In the genomic region with DNA sequence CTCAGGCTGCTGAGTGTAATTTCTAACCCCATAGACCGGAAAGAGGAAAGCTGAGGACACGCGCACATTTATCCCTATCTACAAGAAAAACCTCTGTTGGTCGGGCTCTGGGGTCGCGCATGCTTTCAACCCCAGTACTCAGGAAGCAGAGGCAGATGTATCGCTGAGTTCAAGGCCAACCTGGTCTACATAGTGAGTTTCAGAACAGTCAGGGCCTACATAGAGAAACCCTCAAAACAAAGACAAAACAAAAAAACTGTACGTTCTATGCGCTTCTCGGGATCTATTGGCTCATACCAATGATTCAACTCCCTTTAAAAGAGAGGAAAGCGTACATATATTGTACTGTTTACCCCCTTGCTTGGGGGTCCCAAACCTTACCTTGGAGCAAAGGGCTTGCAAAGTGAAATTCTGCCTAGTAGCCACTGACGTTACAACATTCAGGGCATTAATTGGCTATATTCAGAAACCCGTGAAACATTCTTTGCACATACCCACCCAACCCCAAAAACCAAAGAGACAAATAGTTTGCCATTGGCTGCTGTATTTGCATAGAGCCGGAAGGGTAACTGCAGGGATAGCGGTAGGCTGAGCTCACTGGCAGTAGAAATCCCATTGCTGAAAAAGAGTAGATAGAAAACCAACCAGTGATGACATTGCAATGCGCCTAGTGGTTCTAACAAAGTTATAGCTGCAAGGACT, we compare ENCODE assay signal across 8 mouse cellular contexts. TPM values are rescaled to one million over a fixed set of nuclear protein-coding genes. Genes with fewer than 3 reads are reported as not detected.
DNase-seq lines count a peak whose midpoint lies in the region; ATAC-seq lines count a peak whose summit lies in the region.
"Had no signal": no experiment of that assay in that cellular context is flagged by ENCODE, and none has a peak within 500 bp of the region (broad histone marks: within the 10 kb centered on the region; RNA-seq: fewer than 3 reads in every experiment).

No protein-coding gene starts in this region.

- H3K27me3 ChIP-seq in lung, embryonic 15.5 days, result no peaks in the 10 kb centered on the region
- H3K27me3 ChIP-seq in embryonic facial prominence, embryonic 12.5 days, result no peaks in the 10 kb centered on the region
- H3K27me3 ChIP-seq in limb, embryonic 10.5 days (ENCODE audit: low read depth, poor library complexity, severe bottlenecking), result no peaks in the 10 kb centered on the region
- no peaks in the 10 kb centered on the region for H3K27me3 ChIP-seq in splenic B cell, adult 2 months (ENCODE audit: control insufficient read depth, insufficient read depth, low read length, poor library complexity, severe bottlenecking)

- peak overlapping the region; percentile 58 for H3K4me2 ChIP-seq in lung, embryonic 15.5 days
- peak overlapping the region; percentile 47 for H3K4me2 ChIP-seq in embryonic facial prominence, embryonic 12.5 days (replicated peaks)

- WGBS in lung, embryonic 15.5 days, result 33% methylated on average over 16 of the region's 16 CpGs
- WGBS in embryonic facial prominence, embryonic 12.5 days, result 49% methylated on average over 16 of the region's 16 CpGs
- 49% methylated on average over 16 of the region's 16 CpGs for WGBS in limb, embryonic 10.5 days

- no peak for DNase-seq in lung, adult 18-20 months
- no peak for DNase-seq in limb, embryonic 10.5 days (ENCODE audit: low spot score)
- peak; percentile 63 for DNase-seq in splenic B cell, adult 2 months (ENCODE audit: low read depth, low spot score)
- no peak for DNase-seq in adrenal gland, postnatal 36 days
- DNase-seq in embryo, embryonic 10 days (ENCODE audit: low spot score), result no peak

- H3K27ac ChIP-seq in lung, embryonic 15.5 days, result peak overlapping the region; percentile 98
- H3K27ac ChIP-seq in embryonic facial prominence, embryonic 12.5 days, result peak overlapping the region; percentile 71
- H3K27ac ChIP-seq in limb, embryonic 10.5 days, result peak overlapping the region; percentile 90

- H3K4me3 ChIP-seq in lung, embryonic 15.5 days, result peak overlapping the region; percentile 82
- H3K4me3 ChIP-seq in embryonic facial prominence, embryonic 12.5 days, result peak overlapping the region; percentile 60
- peak overlapping the region; percentile 68 for H3K4me3 ChIP-seq in limb, embryonic 10.5 days

- peaks cover 25% of the 10 kb centered on the region for H3K4me1 ChIP-seq in lung, embryonic 15.5 days
- H3K4me1 ChIP-seq in embryonic facial prominence, embryonic 12.5 days, result peaks cover 10% of the 10 kb centered on the region; the same call in 1 of the 2 replicates
- peaks cover 11% of the 10 kb centered on the region; the same call in 1 of the 2 replicates for H3K4me1 ChIP-seq in limb, embryonic 10.5 days

- H3K36me3 ChIP-seq in lung, embryonic 15.5 days, result peaks cover 18% of the 10 kb centered on the region
- peaks cover 10% of the 10 kb centered on the region; the same call in 1 of the 2 replicates for H3K36me3 ChIP-seq in embryonic facial prominence, embryonic 12.5 days
- peaks cover 29% of the 10 kb centered on the region for H3K36me3 ChIP-seq in limb, embryonic 10.5 days
- H3K36me3 ChIP-seq in splenic B cell, adult 2 months (ENCODE audit: control insufficient read depth, insufficient read depth, low read length, poor library complexity, severe bottlenecking), result peaks cover 6% of the 10 kb centered on the region

- 0 out of 2 replicates have a peak overlapping the region, but pooled peaks have one; percentile 12 for H3K9ac ChIP-seq in lung, embryonic 15.5 days
- H3K9ac ChIP-seq in embryonic facial prominence, embryonic 12.5 days, result peak overlapping the region; percentile 5; the same call in 1 of the 2 replicates

- no peaks in the 10 kb centered on the region for H3K9me3 ChIP-seq in lung, embryonic 15.5 days
- no peaks in the 10 kb centered on the region for H3K9me3 ChIP-seq in embryonic facial prominence, embryonic 12.5 days
- H3K9me3 ChIP-seq in limb, embryonic 10.5 days (replicated peaks), result no peaks in the 10 kb centered on the region

- ATAC-seq in lung, embryonic 15.5 days (ENCODE audit: borderline replicate concordance, extremely low read depth, low FRiP score, low TSS enrichment), result no peak
- no peak for ATAC-seq in embryonic facial prominence, embryonic 12.5 days (ENCODE audit: insufficient number of reproducible peaks, insufficient read depth, low FRiP score, low TSS enrichment)

RNA-seq across cellular contexts. Expression of gene Rab4b, which starts 0.7 kb away (rescaled TPM):
- polyA plus RNA-seq in lung, embryonic 15.5 days (2015; fragmentation: Nextera tagmentation; extraction: Ambion mirVana), result 71.4 and 71.6 TPM in 2 replicates
- polyA plus RNA-seq in embryonic facial prominence, embryonic 12.5 days (2016; fragmentation: Nextera tagmentation; extraction: Ambion mirVana), result 63.9 and 71.4 TPM in 2 replicates
- polyA plus RNA-seq in limb, embryonic 10.5 days (2016; fragmentation: Nextera tagmentation; extraction: Ambion mirVana), result 59.8 and 67.0 TPM in 2 replicates
- total RNA-seq in adrenal gland, postnatal 36 days (2021), result 10 to 100 TPM; 50.9 to 59.0 TPM

RNA-seq across cellular contexts. Expression of gene Gm21983, which starts 1.5 kb away (rescaled TPM):
- polyA plus RNA-seq in lung, embryonic 15.5 days (2015; fragmentation: Nextera tagmentation; extraction: Ambion mirVana), result 2.4 and 3.5 TPM in 2 replicates
- 0.49 and 0.67 TPM in 2 replicates for polyA plus RNA-seq in embryonic facial prominence, embryonic 12.5 days (2016; fragmentation: Nextera tagmentation; extraction: Ambion mirVana)
- polyA plus RNA-seq in limb, embryonic 10.5 days (2016; fragmentation: Nextera tagmentation; extraction: Ambion mirVana), result 0.81 TPM in 1 of 2 replicates, not detected in the other
- not detected for total RNA-seq in adrenal gland, postnatal 36 days (2021)
- total RNA-seq: common myeloid progenitor, adult 5-6 weeks had no signal

RNA-seq across cellular contexts. Expression of gene Mia, which starts 1.6 kb away (rescaled TPM):
- polyA plus RNA-seq in lung, embryonic 15.5 days (2015; fragmentation: Nextera tagmentation; extraction: Ambion mirVana), result 150 and 170 TPM in 2 replicates
- polyA plus RNA-seq in embryonic facial prominence, embryonic 12.5 days (2016; fragmentation: Nextera tagmentation; extraction: Ambion mirVana), result 38.8 and 50.4 TPM in 2 replicates
- polyA plus RNA-seq in limb, embryonic 10.5 days (2016; fragmentation: Nextera tagmentation; extraction: Ambion mirVana), result 1.1 and 5.0 TPM in 2 replicates
- total RNA-seq in adrenal gland, postnatal 36 days (2021), result under 1 TPM; 0.50 to 0.56 TPM

RNA-seq across cellular contexts. Expression of gene Egln2, which starts 12.8 kb away (rescaled TPM):
- polyA plus RNA-seq in lung, embryonic 15.5 days (2015; fragmentation: Nextera tagmentation; extraction: Ambion mirVana), result 82.3 and 83.5 TPM in 2 replicates
- 95.8 and 99.8 TPM in 2 replicates for polyA plus RNA-seq in embryonic facial prominence, embryonic 12.5 days (2016; fragmentation: Nextera tagmentation; extraction: Ambion mirVana)
- 95.2 and 97.8 TPM in 2 replicates for polyA plus RNA-seq in limb, embryonic 10.5 days (2016; fragmentation: Nextera tagmentation; extraction: Ambion mirVana)
- 100 to 1,000 TPM in 1 of 2 experiments, 10 to 100 TPM in 1; 86.0 to 106 TPM for total RNA-seq in adrenal gland, postnatal 36 days (2021)

RNA-seq across cellular contexts. Expression of gene BC024978, which starts 16.2 kb away (rescaled TPM):
- polyA plus RNA-seq in lung, embryonic 15.5 days (2015; fragmentation: Nextera tagmentation; extraction: Ambion mirVana), result 3.0 and 3.4 TPM in 2 replicates
- 3.7 and 4.7 TPM in 2 replicates for polyA plus RNA-seq in embryonic facial prominence, embryonic 12.5 days (2016; fragmentation: Nextera tagmentation; extraction: Ambion mirVana)
- polyA plus RNA-seq in limb, embryonic 10.5 days (2016; fragmentation: Nextera tagmentation; extraction: Ambion mirVana), result 3.6 and 4.5 TPM in 2 replicates
- total RNA-seq in adrenal gland, postnatal 36 days (2021), result 10 to 100 TPM; 21.0 to 25.0 TPM
